Mouse (Mus musculus): ENCODE measurements around the gene Pcyt1a.

- TF ChIP-seq CTCF (IDR thresholded peaks at IDR 0.05; ENCODE audit: low read depth, low read length) (no peak), POLR2A (IDR thresholded peaks at IDR 0.05; ENCODE audit: extremely low read depth, insufficient read depth, low read length) (no peak)
Observed at GRCm38 (mm10) chr16:32506298-32506697, 75.6 kb downstream of the Pcyt1a start.

Measured in liver, adult 2 months (tissue).